In genomic region chr4:23173330-23173729, GRCm38 (mm10) we compare ENCODE assay signal across 24 mouse cellular contexts.
DNase-seq lines count a peak whose midpoint lies in the region; ATAC-seq and TF ChIP-seq lines count a peak whose summit lies in the region.
"Had no signal": no experiment of that assay in that cellular context is flagged by ENCODE, and none has a peak within 500 bp of the region (broad histone marks: within the 10 kb centered on the region; RNA-seq: fewer than 3 reads in every experiment).

No protein-coding gene starts in this region.

- no peaks in the 10 kb centered on the region for H3K9me3 ChIP-seq in midbrain, embryonic 11.5 days (ENCODE audit: control insufficient read depth, low read length)
- H3K9me3 ChIP-seq in midbrain, postnatal 0 days (ENCODE audit: low read length): no peaks in the 10 kb centered on the region
- H3K9me3 ChIP-seq in embryonic facial prominence, embryonic 14.5 days (ENCODE audit: control insufficient read depth, low read length): no peaks in the 10 kb centered on the region
- no peaks in the 10 kb centered on the region for H3K9me3 ChIP-seq in forebrain, embryonic 13.5 days (replicated peaks)
- H3K9me3 ChIP-seq in midbrain, embryonic 15.5 days: no peaks in the 10 kb centered on the region
- H3K9me3 ChIP-seq: embryonic facial prominence, embryonic 15.5 days; heart, embryonic 15.5 days; liver, embryonic 13.5 days; megakaryocyte, embryonic 14.5 days; neural tube, embryonic 12.5 days; stomach, embryonic 15.5 days had no signal

- ATAC-seq in midbrain, embryonic 11.5 days (ENCODE audit: low FRiP score): no peak
- no peak for ATAC-seq in midbrain, postnatal 0 days (ENCODE audit: low FRiP score)
- ATAC-seq in embryonic facial prominence, embryonic 14.5 days (ENCODE audit: low read depth): no peak
- ATAC-seq in forebrain, embryonic 13.5 days: peak; percentile 97
- peak; percentile 60; the same call in 1 of the 2 replicates for ATAC-seq in midbrain, embryonic 15.5 days (replicated peaks)
- ATAC-seq in activated CD4-positive, CD25-positive, alpha-beta regulatory T cell, adult 4 months: no peak

- 60% methylated on average over 4 of the region's 4 CpGs for WGBS in midbrain, embryonic 11.5 days
- 54% methylated on average over 4 of the region's 4 CpGs for WGBS in midbrain, postnatal 0 days
- 68% methylated on average over 4 of the region's 4 CpGs for WGBS in embryonic facial prominence, embryonic 14.5 days
- WGBS in forebrain, embryonic 13.5 days: 5% methylated on average over 4 of the region's 4 CpGs
- WGBS in midbrain, embryonic 15.5 days: 42% methylated on average over 4 of the region's 4 CpGs

- H3K36me3 ChIP-seq in midbrain, embryonic 11.5 days (ENCODE audit: control insufficient read depth, insufficient read depth, low read length): no peaks in the 10 kb centered on the region
- no peaks in the 10 kb centered on the region for H3K36me3 ChIP-seq in midbrain, postnatal 0 days (ENCODE audit: insufficient read depth, low read length)
- H3K36me3 ChIP-seq in embryonic facial prominence, embryonic 14.5 days (ENCODE audit: control insufficient read depth, insufficient read depth, low read length): no peaks in the 10 kb centered on the region
- no peaks in the 10 kb centered on the region for H3K36me3 ChIP-seq in forebrain, embryonic 13.5 days (ENCODE audit: poor library complexity, severe bottlenecking)
- no peaks in the 10 kb centered on the region for H3K36me3 ChIP-seq in midbrain, embryonic 15.5 days (replicated peaks)
- H3K36me3 ChIP-seq: embryonic facial prominence, embryonic 15.5 days; heart, embryonic 15.5 days; liver, embryonic 13.5 days; neural tube, embryonic 12.5 days; stomach, embryonic 15.5 days had no signal

- H3K27me3 ChIP-seq in midbrain, embryonic 11.5 days (ENCODE audit: control insufficient read depth, insufficient read depth, low read length): no peaks in the 10 kb centered on the region
- H3K27me3 ChIP-seq in midbrain, postnatal 0 days (ENCODE audit: insufficient read depth, low read length): no peaks in the 10 kb centered on the region
- H3K27me3 ChIP-seq in embryonic facial prominence, embryonic 14.5 days (replicated peaks; ENCODE audit: control insufficient read depth, insufficient read depth, low read length): no peaks in the 10 kb centered on the region
- 0 out of 2 replicates have a peak, but pooled peaks cover 3% of the 10 kb centered on the region for H3K27me3 ChIP-seq in forebrain, embryonic 13.5 days
- no peaks in the 10 kb centered on the region for H3K27me3 ChIP-seq in midbrain, embryonic 15.5 days (replicated peaks)
- H3K27me3 ChIP-seq: embryonic facial prominence, embryonic 15.5 days; heart, embryonic 15.5 days; liver, embryonic 13.5 days; megakaryocyte, embryonic 14.5 days; neural tube, embryonic 12.5 days; stomach, embryonic 15.5 days had no signal

- 0 out of 2 replicates have a peak, but pooled peaks cover 2% of the 10 kb centered on the region for H3K4me1 ChIP-seq in midbrain, embryonic 11.5 days (ENCODE audit: control insufficient read depth, insufficient read depth, low read length)
- H3K4me1 ChIP-seq in midbrain, postnatal 0 days (ENCODE audit: insufficient read depth, low read length): no peaks in the 10 kb centered on the region
- no peaks in the 10 kb centered on the region for H3K4me1 ChIP-seq in embryonic facial prominence, embryonic 14.5 days (ENCODE audit: control insufficient read depth, insufficient read depth, low read length)
- peaks cover 7% of the 10 kb centered on the region for H3K4me1 ChIP-seq in forebrain, embryonic 13.5 days
- no peaks in the 10 kb centered on the region for H3K4me1 ChIP-seq in midbrain, embryonic 15.5 days
- H3K4me1 ChIP-seq: embryonic facial prominence, embryonic 15.5 days; heart, embryonic 15.5 days; liver, embryonic 13.5 days; megakaryocyte, embryonic 14.5 days; neural tube, embryonic 12.5 days; stomach, embryonic 15.5 days had no signal

- H3K9ac ChIP-seq in midbrain, embryonic 11.5 days (ENCODE audit: low read length): no peak overlapping the region
- H3K9ac ChIP-seq in midbrain, postnatal 0 days (replicated peaks; ENCODE audit: low read length, poor library complexity, severe bottlenecking): no peak overlapping the region
- H3K9ac ChIP-seq in embryonic facial prominence, embryonic 14.5 days (ENCODE audit: low read depth, low read length): no peak overlapping the region
- H3K9ac ChIP-seq in forebrain, embryonic 13.5 days: no peak overlapping the region
- no peak overlapping the region for H3K9ac ChIP-seq in midbrain, embryonic 15.5 days
- H3K9ac ChIP-seq: embryonic facial prominence, embryonic 15.5 days; heart, embryonic 15.5 days; liver, embryonic 13.5 days; neural tube, embryonic 12.5 days; stomach, embryonic 15.5 days had no signal

- H3K4me2 ChIP-seq in midbrain, embryonic 11.5 days: no peak overlapping the region
- no peak overlapping the region for H3K4me2 ChIP-seq in midbrain, postnatal 0 days (ENCODE audit: low read depth, low read length, poor library complexity, severe bottlenecking)
- H3K4me2 ChIP-seq in embryonic facial prominence, embryonic 14.5 days (ENCODE audit: low read depth, low read length): no peak overlapping the region
- H3K4me2 ChIP-seq in forebrain, embryonic 13.5 days: no peak overlapping the region
- H3K4me2 ChIP-seq in midbrain, embryonic 15.5 days: no peak overlapping the region
- H3K4me2 ChIP-seq: embryonic facial prominence, embryonic 15.5 days; heart, embryonic 15.5 days; liver, embryonic 13.5 days; neural tube, embryonic 12.5 days; stomach, embryonic 15.5 days had no signal

- no peak overlapping the region for H3K27ac ChIP-seq in midbrain, embryonic 11.5 days (ENCODE audit: low read depth, low read length)
- no peak overlapping the region for H3K27ac ChIP-seq in midbrain, postnatal 0 days (ENCODE audit: low read depth, low read length)
- no peak overlapping the region for H3K27ac ChIP-seq in embryonic facial prominence, embryonic 14.5 days (replicated peaks; ENCODE audit: low read depth, low read length)
- no peak overlapping the region for H3K27ac ChIP-seq in forebrain, embryonic 13.5 days
- no peak overlapping the region for H3K27ac ChIP-seq in midbrain, embryonic 15.5 days
- H3K27ac ChIP-seq: embryonic facial prominence, embryonic 15.5 days; gastrocnemius, adult 2 months; heart, embryonic 15.5 days; left cerebral cortex, adult 2 months; liver, embryonic 13.5 days; neural tube, embryonic 12.5 days; stomach, embryonic 15.5 days had no signal

- peak; percentile 74 for DNase-seq in midbrain, embryonic 11.5 days (ENCODE audit: low spot score, missing footprints)
- DNase-seq in midbrain, postnatal 0 days (ENCODE audit: low spot score): no peak
- DNase-seq in embryonic facial prominence, embryonic 14.5 days (ENCODE audit: low spot score): peak; percentile 16
- no peak for DNase-seq in cerebellum, postnatal 36 days
- no peak for DNase-seq in cerebellum, adult 9-11 months
- DNase-seq: adrenal gland, adult 8-10 months; cerebellum, adult 2 months; gastrocnemius, adult 2 months; heart, postnatal 36 days; kidney, adult 11 months; layer of hippocampus, adult 9-11 months; liver, embryonic 13.5 days; lung, adult 2 months; lung, postnatal 36 days; thymus, postnatal 25 days had no signal

- no peak for TF ChIP-seq CTCF in midbrain, postnatal 0 days (IDR thresholded peaks at IDR 0.05)

- H3K4me3 ChIP-seq in midbrain, embryonic 11.5 days (ENCODE audit: low read depth, low read length): no peak overlapping the region
- no peak overlapping the region for H3K4me3 ChIP-seq in midbrain, postnatal 0 days (ENCODE audit: low read depth, low read length)
- H3K4me3 ChIP-seq in embryonic facial prominence, embryonic 14.5 days (ENCODE audit: low read depth, low read length): no peak overlapping the region
- H3K4me3 ChIP-seq in forebrain, embryonic 13.5 days: no peak overlapping the region
- no peak overlapping the region for H3K4me3 ChIP-seq in midbrain, embryonic 15.5 days
- H3K4me3 ChIP-seq: embryonic facial prominence, embryonic 15.5 days; gastrocnemius, adult 2 months; heart, embryonic 15.5 days; left cerebral cortex, adult 2 months; liver, embryonic 13.5 days; megakaryocyte, embryonic 14.5 days; neural tube, embryonic 12.5 days; stomach, embryonic 15.5 days had no signal

Comparison
In these comparisons a context has a peak if more than half of its experiments do, and no peak if none do; other contexts are left out.
1. ATAC-seq: peak in forebrain, embryonic 13.5 days (single experiment) and midbrain, embryonic 15.5 days (single experiment); none in midbrain, embryonic 11.5 days (single experiment), midbrain, postnatal 0 days (single experiment), embryonic facial prominence, embryonic 14.5 days (single experiment) and activated CD4-positive, CD25-positive, alpha-beta regulatory T cell, adult 4 months (single experiment).
2. DNase-seq: peak in midbrain, embryonic 11.5 days (single experiment) and embryonic facial prominence, embryonic 14.5 days (single experiment); none in midbrain, postnatal 0 days (single experiment), cerebellum, postnatal 36 days (0 of 2) and cerebellum, adult 9-11 months (single experiment).